Mouse (Mus musculus) liver, postnatal 0 days (tissue): ENCODE results near the gene Hmx1. TPM values are rescaled to one million over a fixed set of nuclear protein-coding genes. Genes with fewer than 3 reads are reported as not detected.

Source experiments
- ATAC-seq: fragments of 200-750 bp; cut with Nextera tagmentation; 2 replicates; pipeline ENCODE4 v1.8.0; 2017; ENCODE audit warnings: mild to moderate bottlenecking, moderate library complexity
- DNase-seq: peaks from one replicate; pipeline ENCODE4 v3.0.0-alpha.2; 2016
- H3K27ac ChIP-seq: fragments of 300-500 bp; sonication (generic); 2 replicates; pipeline ENCODE4 v1.5.1; 2014; ENCODE audit warnings: antibody characterized with exemption, moderate library complexity, mild to moderate bottlenecking, low read depth
- H3K27me3 ChIP-seq: fragments of 300-500 bp; sonication (generic); 2 replicates; pipeline ENCODE4 v1.6.1; 2014; ENCODE audit warnings: low read length, control low read depth, mixed read lengths; ENCODE audit not compliant: insufficient read depth
- H3K36me3 ChIP-seq: fragments of 300-500 bp; sonication (generic); replicated peaks from 2 replicates; pipeline ENCODE4 v1.6.1; 2014; ENCODE audit warnings: mild to moderate bottlenecking, control low read depth, low read length, moderate library complexity, mixed read lengths; ENCODE audit not compliant: insufficient read depth
- H3K4me1 ChIP-seq: fragments of 300-500 bp; sonication (generic); 2 replicates; pipeline ENCODE4 v1.6.1; 2014; ENCODE audit warnings: antibody characterized with exemption, mild to moderate bottlenecking, control low read depth; ENCODE audit not compliant: insufficient read depth
- H3K4me2 ChIP-seq: fragments of 300-500 bp; sonication (generic); 2 replicates; pipeline ENCODE4 v1.6.1; 2014; ENCODE audit warnings: low read depth, mild to moderate bottlenecking, low read length, moderate library complexity, mixed read lengths
- H3K4me3 ChIP-seq: fragments of 300-500 bp; sonication (generic); 2 replicates; pipeline ENCODE4 v1.5.1; 2014; ENCODE audit warnings: low read depth, low read length
- H3K9ac ChIP-seq: fragments of 300-500 bp; sonication (generic); replicated peaks from 2 replicates; pipeline ENCODE4 v1.6.1; 2014; ENCODE audit warnings: mild to moderate bottlenecking, moderate library complexity
- H3K9me3 ChIP-seq: fragments of 300-500 bp; sonication (generic); 2 replicates; pipeline ENCODE4 v1.6.1; 2016; ENCODE audit warnings: mild to moderate bottlenecking, control low read depth, low read length, mixed read lengths
- CTCF ChIP-seq: sonication (generic); IDR thresholded peaks from 2 replicates; pipeline ENCODE4 v1.5.1; 2016; ENCODE audit warnings: antibody characterized with exemption, low read depth
- EP300 ChIP-seq: IDR thresholded peaks from 2 replicates; pipeline ENCODE4 v1.6.1; 2016; ENCODE audit warnings: antibody characterized with exemption, low read depth, mild to moderate bottlenecking
- WGBS: fragments of 180-500 bp; shearing (Covaris S2); extraction: QIAGEN DNeasy Blood & Tissue Kit; methylation state at CpG from one replicate; pipeline ENCODE4 v1.1.7; 2014; ENCODE audit not compliant: insufficient replicate concordance; 5-methylcytosine and 5-hydroxymethylcytosine counted together
- polyA plus RNA-seq: library from polyadenylated mRNA; unstranded; fragments of >200 nt; fragmentation: Nextera tagmentation; extraction: Ambion mirVana; gene quantifications from 2 replicates; pipeline ENCODE4 v1.2.1, GENCODE M21; 2015

Hmx1 gene
- polyA plus RNA-seq, 1 experiment from 2014 or later, result not detected

- Histone ChIP-seq H3K27ac (no peak overlapping the region), H3K9me3 (no peaks in the 10 kb centered on the region), H3K36me3 (no peaks in the 10 kb centered on the region), H3K9ac (no peak overlapping the region), H3K4me2 (0 out of 2 replicates have a peak overlapping the region, but pooled peaks have one; percentile 13), H3K27me3 (no peaks in the 10 kb centered on the region), H3K4me3 (no peak overlapping the region), H3K4me1 (peaks cover 15% of the 10 kb centered on the region)
- peak; percentile 78 for ATAC-seq
- no peak for TF ChIP-seq CTCF
- no peak for TF ChIP-seq EP300
- peak; percentile 63 for DNase-seq
- 50% methylated on average over 6 of the region's 6 CpGs for WGBS
These were observed 39.0 kb downstream of the Hmx1 start for GRCm38 (mm10) chr5:35427901-35428300.

GRCm38 (mm10) chr5:35428421-35428820, 39.5 kb downstream of the Hmx1 start:
- Histone ChIP-seq H3K4me1 (peaks cover 15% of the 10 kb centered on the region), H3K4me3 (no peak overlapping the region), H3K4me2 (0 out of 2 replicates have a peak overlapping the region, but pooled peaks have one; percentile 13), H3K36me3 (no peaks in the 10 kb centered on the region), H3K27me3 (no peaks in the 10 kb centered on the region), H3K27ac (no peak overlapping the region), H3K9ac (no peak overlapping the region), H3K9me3 (no peaks in the 10 kb centered on the region)
- no peak for DNase-seq
- WGBS, result 69% methylated on average over 6 of the region's 6 CpGs
- ATAC-seq, result no peak
- no peak for TF ChIP-seq CTCF
- TF ChIP-seq EP300, result no peak

- Histone ChIP-seq H3K4me2 (no peak overlapping the region), H3K4me3 (no peak overlapping the region), H3K36me3 (no peaks in the 10 kb centered on the region), H3K27ac (no peak overlapping the region), H3K4me1 (peaks cover 6% of the 10 kb centered on the region), H3K9ac (no peak overlapping the region), H3K27me3 (no peaks in the 10 kb centered on the region), H3K9me3 (no peaks in the 10 kb centered on the region; the same call in 1 of the 2 replicates)
- TF ChIP-seq CTCF (no peak), EP300 (no peak)
- DNase-seq, result no peak
- no peak for ATAC-seq
- 57% methylated on average over 6 of the region's 6 CpGs for WGBS
These were observed 43.2 kb downstream of the Hmx1 start for GRCm38 (mm10) chr5:35432098-35432497.

- DNase-seq (no peak), ATAC-seq (no peak)
- Histone ChIP-seq H3K27me3 (no peaks in the 10 kb centered on the region), H3K27ac (no peak overlapping the region), H3K4me2 (no peak overlapping the region), H3K4me3 (no peak overlapping the region), H3K9ac (no peak overlapping the region), H3K9me3 (no peaks in the 10 kb centered on the region; the same call in 1 of the 2 replicates), H3K36me3 (no peaks in the 10 kb centered on the region), H3K4me1 (no peaks in the 10 kb centered on the region)
- WGBS, result 28% methylated on average over 5 of the region's 5 CpGs
- TF ChIP-seq CTCF (peak; percentile 32), EP300 (no peak)
These were observed 45.1 kb downstream of the Hmx1 start for GRCm38 (mm10) chr5:35434038-35434437.

GRCm38 (mm10) chr5:35434703-35435102, 45.8 kb downstream of the Hmx1 start:
- Histone ChIP-seq H3K36me3 (no peaks in the 10 kb centered on the region), H3K4me3 (no peak overlapping the region), H3K27me3 (no peaks in the 10 kb centered on the region), H3K27ac (no peak overlapping the region), H3K4me1 (no peaks in the 10 kb centered on the region), H3K9ac (no peak overlapping the region), H3K4me2 (no peak overlapping the region), H3K9me3 (no peaks in the 10 kb centered on the region; the same call in 1 of the 2 replicates)
- DNase-seq (no peak), ATAC-seq (no peak)
- WGBS, result 64% methylated on average over 6 of the region's 6 CpGs
- TF ChIP-seq EP300 (no peak), CTCF (no peak)

GRCm38 (mm10) chr5:35438805-35439204, 49.9 kb downstream of the Hmx1 start:
- no peaks in the 10 kb centered on the region for H3K27me3 ChIP-seq
- no peaks in the 10 kb centered on the region; the same call in 1 of the 2 replicates for H3K9me3 ChIP-seq
- WGBS, result 73% methylated on average over 6 of the region's 6 CpGs
- no peaks in the 10 kb centered on the region for H3K36me3 ChIP-seq
- ATAC-seq, result no peak
- no peak overlapping the region for H3K27ac ChIP-seq
- H3K4me3 ChIP-seq, result no peak overlapping the region
- H3K4me1 ChIP-seq, result no peaks in the 10 kb centered on the region
- no peak for DNase-seq
- H3K9ac ChIP-seq, result no peak overlapping the region
- no peak overlapping the region for H3K4me2 ChIP-seq
- no peak for TF ChIP-seq CTCF
- TF ChIP-seq EP300, result no peak

GRCm38 (mm10) chr5:35440459-35440858, 51.6 kb downstream of the Hmx1 start:
- Histone ChIP-seq H3K9ac (no peak overlapping the region), H3K36me3 (no peaks in the 10 kb centered on the region), H3K27ac (no peak overlapping the region), H3K4me1 (no peaks in the 10 kb centered on the region), H3K4me3 (no peak overlapping the region), H3K9me3 (no peaks in the 10 kb centered on the region; the same call in 1 of the 2 replicates), H3K4me2 (no peak overlapping the region), H3K27me3 (no peaks in the 10 kb centered on the region)
- DNase-seq (no peak), ATAC-seq (no peak)
- 70% methylated on average over 8 of the region's 8 CpGs for WGBS
- no peak for TF ChIP-seq EP300
- no peak for TF ChIP-seq CTCF
